Mouse (Mus musculus) forebrain, embryonic 16.5 days (tissue): ENCODE data around the gene Cdrt4. TPM values are rescaled to one million over a fixed set of nuclear protein-coding genes. Genes with fewer than 3 reads are reported as not detected.
A peak's percentile ranks its signal among the peaks of the same experiment; 100 is the strongest.

Source experiments
- ATAC-seq: fragments of 200-750 bp; cut with Nextera tagmentation; 2 replicates; pipeline ENCODE4 v1.8.0; 2017; ENCODE audit warnings: mild to moderate bottlenecking, moderate library complexity
- H3K27ac ChIP-seq: fragments of 300-500 bp; sonication (generic); 2 replicates; pipeline ENCODE4 v1.5.1; 2014; ENCODE audit warnings: low read length, control low read depth
- H3K27me3 ChIP-seq: fragments of 300-500 bp; sonication (generic); replicated peaks from 2 replicates; pipeline ENCODE4 v1.6.1; 2014; ENCODE audit warnings: low read length; ENCODE audit not compliant: control insufficient read depth, insufficient read depth
- H3K36me3 ChIP-seq: fragments of 300-500 bp; sonication (generic); 2 replicates; pipeline ENCODE4 v1.6.1; 2014; ENCODE audit not compliant: control insufficient read depth, insufficient read depth
- H3K4me1 ChIP-seq: fragments of 300-500 bp; sonication (generic); replicated peaks from 2 replicates; pipeline ENCODE4 v1.6.1; 2014; ENCODE audit warnings: low read length; ENCODE audit not compliant: control insufficient read depth, insufficient read depth
- H3K4me2 ChIP-seq: fragments of 300-500 bp; sonication (generic); 2 replicates; pipeline ENCODE4 v1.6.1; 2014; ENCODE audit warnings: mild to moderate bottlenecking, low read length, control low read depth
- H3K4me3 ChIP-seq: fragments of 300-500 bp; sonication (generic); replicated peaks from 2 replicates; pipeline ENCODE4 v1.5.1; 2014; ENCODE audit warnings: mild to moderate bottlenecking, low read length, control low read depth
- H3K9ac ChIP-seq: fragments of 300-500 bp; sonication (generic); replicated peaks from 2 replicates; pipeline ENCODE4 v1.6.1; 2014; ENCODE audit warnings: low read depth, low read length, control low read depth
- H3K9me3 ChIP-seq: fragments of 300-500 bp; sonication (generic); 2 replicates; pipeline ENCODE4 v1.6.1; 2016; ENCODE audit warnings: low read length; ENCODE audit not compliant: control insufficient read depth
- WGBS: fragments of 180-500 bp; shearing (Covaris S2); extraction: QIAGEN DNeasy Blood & Tissue Kit; methylation state at CpG from one replicate; pipeline ENCODE4 v1.1.7; 2014; 5-methylcytosine and 5-hydroxymethylcytosine counted together
- polyA plus RNA-seq: library from polyadenylated mRNA; unstranded; fragments of >200 nt; fragmentation: Nextera tagmentation; extraction: Ambion mirVana; gene quantifications from 2 replicates; pipeline ENCODE4 v1.2.1, GENCODE M21; 2015

The Cdrt4 gene
- polyA plus RNA-seq, 1 experiment from 2014 or later, result not detected

DNA sequence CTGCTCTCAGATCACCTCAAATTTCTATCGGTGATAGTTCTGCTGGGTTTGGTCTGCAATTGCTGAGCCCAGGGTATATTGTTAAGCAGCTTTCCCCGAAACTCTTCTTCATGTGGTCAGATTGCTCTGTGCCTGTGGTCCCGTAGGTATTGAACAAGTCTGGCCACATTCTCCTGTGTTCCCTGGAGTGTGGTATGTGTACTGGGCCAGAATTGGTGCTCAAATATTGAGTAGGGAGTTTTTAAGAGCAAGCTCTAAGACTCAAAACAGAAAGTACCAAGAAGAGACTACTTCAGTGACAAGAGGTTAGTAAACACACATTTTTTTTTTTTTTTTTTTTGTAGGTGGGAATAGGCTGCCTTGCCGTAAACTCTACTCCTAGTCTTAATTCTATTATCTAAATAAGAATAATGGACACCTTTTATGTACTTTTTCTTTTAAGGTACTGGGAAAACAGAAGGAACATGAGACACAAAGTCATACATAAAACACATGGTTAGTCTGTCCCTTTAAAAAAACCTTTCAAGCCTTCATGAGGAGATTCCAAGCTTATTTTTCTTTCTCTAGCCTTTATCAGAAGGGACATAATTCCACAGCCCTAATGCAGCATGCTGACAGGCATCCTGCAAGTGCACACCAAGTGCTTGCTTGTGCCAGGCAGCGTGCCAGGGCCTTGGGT, 46.2 kb downstream of the Cdrt4 start:
- Histone ChIP-seq H3K27me3 (no peaks in the 10 kb centered on the region; the same call in 1 of the 2 replicates), H3K4me1 (peaks cover 7% of the 10 kb centered on the region; the same call in 1 of the 2 replicates), H3K4me2 (no peak overlapping the region), H3K9me3 (no peaks in the 10 kb centered on the region), H3K4me3 (no peak overlapping the region), H3K27ac (no peak overlapping the region), H3K36me3 (no peaks in the 10 kb centered on the region), H3K9ac (no peak overlapping the region)
- 78% methylated on average over 5 of the region's 5 CpGs for WGBS
- ATAC-seq, result no peak

DNA sequence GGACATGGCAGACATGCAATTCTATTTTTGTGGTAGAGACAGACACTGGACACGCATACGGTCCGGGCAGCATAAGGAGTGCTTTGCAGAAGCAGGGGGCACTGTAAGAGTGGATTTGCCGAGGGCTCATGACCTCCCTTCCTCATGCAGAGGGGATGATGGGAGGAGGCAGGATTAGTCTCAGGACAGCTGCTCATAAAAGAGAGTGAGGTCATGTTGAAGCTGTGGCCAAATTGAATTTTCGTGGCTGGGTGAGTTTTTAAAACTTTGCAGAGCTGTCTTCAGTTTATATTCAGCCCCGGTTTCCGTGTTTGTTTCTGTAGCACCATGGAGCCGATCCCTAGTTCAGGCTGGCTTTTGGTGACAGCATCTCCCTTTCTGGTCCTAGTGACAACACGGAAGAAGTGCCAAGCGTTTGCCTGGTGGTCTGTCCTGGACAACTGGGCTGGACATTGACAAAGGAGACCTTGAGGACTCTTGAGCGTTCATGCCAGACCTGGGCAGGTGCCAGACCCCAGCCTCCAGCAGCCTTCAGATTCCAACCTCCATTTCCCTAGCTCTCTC, 46.8 kb downstream of the Cdrt4 start:
- 14% methylated on average over 11 of the region's 11 CpGs for WGBS
- no peaks in the 10 kb centered on the region for H3K36me3 ChIP-seq
- peaks cover 7% of the 10 kb centered on the region; the same call in 1 of the 2 replicates for H3K4me1 ChIP-seq
- no peaks in the 10 kb centered on the region; the same call in 1 of the 2 replicates for H3K27me3 ChIP-seq
- no peak overlapping the region for H3K9ac ChIP-seq
- no peak overlapping the region for H3K4me3 ChIP-seq
- H3K4me2 ChIP-seq, result no peak overlapping the region
- peak overlapping the region; percentile 31; the same call in 1 of the 2 replicates for H3K27ac ChIP-seq
- peak; percentile 89 for ATAC-seq
- no peaks in the 10 kb centered on the region for H3K9me3 ChIP-seq

DNA sequence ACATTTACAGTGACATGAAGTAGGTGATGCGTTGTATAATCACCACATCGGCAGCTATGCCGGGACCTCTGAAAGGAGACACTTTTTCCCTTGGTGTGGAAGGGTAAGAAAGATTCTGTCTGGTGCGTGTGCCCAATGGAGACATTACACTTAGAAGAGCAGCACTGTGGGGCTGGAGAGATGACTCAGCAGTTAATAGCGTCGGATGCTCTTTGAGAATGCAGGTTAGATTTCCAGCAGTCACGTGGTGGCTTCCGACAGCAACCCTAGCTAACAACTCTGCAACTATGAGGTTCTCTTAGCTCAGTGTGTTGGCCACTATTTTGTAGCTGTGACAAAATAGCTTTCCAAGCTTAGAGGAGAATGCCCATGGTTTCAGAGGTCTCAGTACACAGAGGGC, 49.1 kb downstream of the Cdrt4 start:
- no peak overlapping the region for H3K9ac ChIP-seq
- no peaks in the 10 kb centered on the region; the same call in 1 of the 2 replicates for H3K27me3 ChIP-seq
- H3K4me2 ChIP-seq, result no peak overlapping the region
- H3K9me3 ChIP-seq, result no peaks in the 10 kb centered on the region
- peaks cover 7% of the 10 kb centered on the region; the same call in 1 of the 2 replicates for H3K4me1 ChIP-seq
- H3K27ac ChIP-seq, result no peak overlapping the region
- H3K36me3 ChIP-seq, result no peaks in the 10 kb centered on the region
- 97% methylated on average over 8 of the region's 8 CpGs for WGBS
- no peak for ATAC-seq
- H3K4me3 ChIP-seq, result no peak overlapping the region

- Histone ChIP-seq H3K9ac (no peak overlapping the region), H3K36me3 (no peaks in the 10 kb centered on the region), H3K4me2 (no peak overlapping the region), H3K4me1 (no peaks in the 10 kb centered on the region), H3K27ac (no peak overlapping the region), H3K9me3 (no peaks in the 10 kb centered on the region), H3K4me3 (no peak overlapping the region), H3K27me3 (no peaks in the 10 kb centered on the region; the same call in 1 of the 2 replicates)
- WGBS, result 75% methylated on average over 6 of the region's 6 CpGs
- ATAC-seq, result no peak
Observed at GRCm38 (mm10) chr11:63004617-63005016, 53.6 kb downstream of the Cdrt4 start.

DNA sequence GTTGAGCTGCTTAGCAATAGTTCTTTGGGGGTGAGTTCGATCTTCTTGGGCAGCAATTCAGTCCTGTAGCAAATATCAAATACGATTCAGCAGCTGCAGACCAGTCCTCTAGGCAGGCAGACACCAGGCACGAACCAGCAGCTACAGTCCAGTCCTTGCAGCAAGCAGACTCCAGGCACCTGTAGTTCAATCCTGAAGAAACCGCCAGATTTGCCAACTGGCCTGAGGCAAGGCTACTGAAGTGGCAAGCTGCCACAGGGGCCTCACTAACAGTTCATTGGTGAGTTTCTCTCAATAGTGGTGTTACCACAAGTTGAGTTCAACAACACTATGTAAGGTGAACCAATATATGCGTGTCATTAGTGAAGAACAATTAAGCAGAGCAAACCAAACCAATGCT, 56.4 kb downstream of the Cdrt4 start:
- no peak for ATAC-seq
- no peak overlapping the region for H3K9ac ChIP-seq
- H3K36me3 ChIP-seq, result no peaks in the 10 kb centered on the region
- H3K4me2 ChIP-seq, result no peak overlapping the region
- no peaks in the 10 kb centered on the region for H3K4me1 ChIP-seq
- H3K27ac ChIP-seq, result no peak overlapping the region
- H3K9me3 ChIP-seq, result no peaks in the 10 kb centered on the region
- WGBS, result 87% methylated on average over 5 of the region's 5 CpGs
- H3K27me3 ChIP-seq, result no peaks in the 10 kb centered on the region
- H3K4me3 ChIP-seq, result no peak overlapping the region

GRCm38 (mm10) chr11:63008004-63008403, 57.0 kb downstream of the Cdrt4 start:
- Histone ChIP-seq H3K4me2 (no peak overlapping the region), H3K36me3 (no peaks in the 10 kb centered on the region), H3K9ac (no peak overlapping the region), H3K27me3 (no peaks in the 10 kb centered on the region), H3K27ac (no peak overlapping the region), H3K4me3 (no peak overlapping the region), H3K9me3 (no peaks in the 10 kb centered on the region), H3K4me1 (no peaks in the 10 kb centered on the region)
- no peak for ATAC-seq
- WGBS, result 88% methylated on average over 3 of the region's 3 CpGs

GRCm38 (mm10) chr11:63009761-63010160, 58.8 kb downstream of the Cdrt4 start:
- no peak overlapping the region for H3K27ac ChIP-seq
- H3K9me3 ChIP-seq, result no peaks in the 10 kb centered on the region
- H3K9ac ChIP-seq, result no peak overlapping the region
- H3K4me2 ChIP-seq, result no peak overlapping the region
- 73% methylated on average over 3 of the region's 3 CpGs for WGBS
- no peak for ATAC-seq
- no peak overlapping the region for H3K4me3 ChIP-seq
- no peaks in the 10 kb centered on the region for H3K4me1 ChIP-seq
- H3K36me3 ChIP-seq, result no peaks in the 10 kb centered on the region
- H3K27me3 ChIP-seq, result no peaks in the 10 kb centered on the region

DNA sequence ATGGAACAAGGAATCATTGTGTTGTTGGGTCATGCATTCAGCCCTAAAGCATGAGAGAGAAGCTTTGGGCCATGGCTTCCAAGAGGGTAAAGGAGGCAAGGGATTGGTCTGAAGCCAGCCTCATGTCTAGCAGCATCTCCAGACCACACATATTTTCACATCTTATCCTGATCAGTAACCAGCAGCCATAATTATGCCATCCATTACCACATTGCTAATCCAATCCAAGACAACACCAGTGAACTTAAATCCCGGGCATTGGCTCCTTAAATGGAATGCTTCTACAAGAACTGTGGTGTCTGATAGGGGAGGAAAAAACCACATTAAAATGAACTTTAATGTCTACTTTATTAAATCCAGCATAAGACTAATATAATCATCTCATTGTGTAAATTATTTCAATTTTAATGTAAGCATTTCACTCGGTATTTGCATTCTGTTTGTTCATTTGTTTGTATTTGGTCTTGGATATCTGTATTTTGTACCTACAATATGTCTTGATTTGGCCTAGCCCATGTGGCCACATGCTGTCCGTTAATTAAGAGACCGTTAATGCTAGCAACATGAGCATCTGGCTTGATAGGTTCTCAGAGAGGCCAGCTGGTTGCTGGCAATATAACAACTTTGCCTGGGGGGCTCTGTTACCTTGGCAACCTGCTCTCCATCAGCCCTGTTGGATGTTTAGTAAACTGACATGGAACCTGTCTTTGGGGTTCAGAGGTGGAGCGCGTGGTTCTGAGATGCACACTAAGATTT, 66.5 kb downstream of the Cdrt4 start:
- 43% methylated on average over 6 of the region's 6 CpGs for WGBS
- Histone ChIP-seq H3K4me3 (no peak overlapping the region), H3K27ac (no peak overlapping the region), H3K9me3 (no peaks in the 10 kb centered on the region), H3K36me3 (no peaks in the 10 kb centered on the region), H3K4me1 (peaks cover 11% of the 10 kb centered on the region), H3K27me3 (no peaks in the 10 kb centered on the region), H3K9ac (no peak overlapping the region), H3K4me2 (no peak overlapping the region)
- ATAC-seq, result peak; percentile 36; the same call in 1 of the 2 replicates

GRCm38 (mm10) chr11:63018083-63018622, 67.2 kb downstream of the Cdrt4 start:
- ATAC-seq, result 0 out of 2 replicates have a peak, but pooled peaks have one; percentile 10
- Histone ChIP-seq H3K4me2 (no peak overlapping the region), H3K36me3 (no peaks in the 10 kb centered on the region), H3K27ac (no peak overlapping the region), H3K9ac (no peak overlapping the region), H3K4me1 (peaks cover 11% of the 10 kb centered on the region), H3K4me3 (no peak overlapping the region), H3K27me3 (no peaks in the 10 kb centered on the region), H3K9me3 (no peaks in the 10 kb centered on the region)
- WGBS, result 80% methylated on average over 6 of the region's 6 CpGs
